Mouse (Mus musculus) liver, embryonic 18 days (tissue): ENCODE results near the gene Polr3f. TPM values are rescaled to one million over a fixed set of nuclear protein-coding genes. Genes with fewer than 3 reads are reported as not detected.

Experiments used
- polyA plus RNA-seq: library from polyadenylated mRNA; depleted of rRNA; stranded (reverse); fragments of >200 nt; gene quantifications from 2 replicates; pipeline ENCODE4 v1.2.3, GENCODE M21; 2012; rRNA removed

Gene Polr3f
- polyA plus RNA-seq: 4.2 and 4.5 TPM in 2 replicates

GRCm38 (mm10) chr2:144526981-144527820 lies at the start of gene Polr3f, which contains the start of gene Dzank1:
Polr3f (plus strand) TSS chr2:144527718.
Dzank1 (minus strand) TSS chr2:144527414.

GRCm38 (mm10) chr2:144550529-144550928 lies 23.0 kb downstream of the Polr3f start, which contains the start of gene Rbbp9:
Rbbp9 (minus strand) TSS chr2:144550869.

GRCm38 (mm10) chr2:144555820-144556552 lies 28.5 kb downstream of the Polr3f start, which contains the start of gene Sec23b:
Sec23b (plus strand) TSS chr2:144556229.

Other genes starting within 250 kb of the Polr3f start
- gene Ovol2, start 195.6 kb upstream of the Polr3f start, polyA plus RNA-seq: 0.23 and 0.25 TPM in 2 replicates
- gene Kat14, start 158.7 kb upstream of the Polr3f start, polyA plus RNA-seq: 11.7 and 12.5 TPM in 2 replicates
- not detected in 2 replicates for gene Pet117, start 158.7 kb upstream of the Polr3f start, polyA plus RNA-seq
- 0.06 TPM in 2 replicates for gene Dzank1, start 304 bp upstream of the Polr3f start, polyA plus RNA-seq
- 6.4 and 6.7 TPM in 2 replicates for gene Rbbp9, start 23.2 kb downstream of the Polr3f start, polyA plus RNA-seq
- gene Sec23b, start 28.5 kb downstream of the Polr3f start, polyA plus RNA-seq: 24.9 and 25.8 TPM in 2 replicates
- gene Smim26, start 66.3 kb downstream of the Polr3f start, polyA plus RNA-seq: 17.7 and 19.1 TPM in 2 replicates
- 7.7 and 8.6 TPM in 2 replicates for gene Dtd1, start 72.2 kb downstream of the Polr3f start, polyA plus RNA-seq